Mouse (Mus musculus): ENCODE data around the gene Dgki. TPM values are rescaled to one million over a fixed set of nuclear protein-coding genes. Genes with fewer than 3 reads are reported as not detected.

The Dgki gene
- polyA plus RNA-seq, 1 experiment from 2014 or later = 9.2 TPM

DNA sequence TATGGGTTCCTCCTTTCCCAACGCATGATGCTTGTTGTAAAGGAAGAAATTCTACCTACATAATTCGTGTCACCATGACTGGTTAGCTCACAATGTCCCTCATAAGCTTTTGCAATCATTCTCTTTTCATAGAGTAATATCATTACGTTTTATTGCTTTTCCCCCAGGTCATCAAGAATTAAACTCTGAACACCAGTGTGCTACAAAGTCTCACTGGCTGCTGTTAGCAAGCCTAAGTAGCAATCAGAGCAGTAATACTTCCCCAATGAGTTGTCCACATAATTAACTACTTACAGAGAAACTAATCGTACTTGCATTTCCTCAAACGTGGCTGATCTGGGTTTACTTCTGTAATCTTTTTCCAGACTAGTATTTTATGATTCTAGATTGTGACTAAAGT lies 296.7 kb downstream of the Dgki start:
- no peak overlapping the region for H3K4me3 ChIP-seq (replicated peaks; ENCODE audit: low read depth, low read length)
- WGBS = 84% methylated on average over 5 of the region's 5 CpGs
- H3K9me3 ChIP-seq (ENCODE audit: control insufficient read depth, low read length) = no peaks in the 10 kb centered on the region
- ATAC-seq (ENCODE audit: low FRiP score, low TSS enrichment) = no peak
- H3K4me2 ChIP-seq (ENCODE audit: low read length) = no peak overlapping the region
- H3K27ac ChIP-seq (replicated peaks; ENCODE audit: low read depth, low read length) = no peak overlapping the region
- no peak overlapping the region for H3K9ac ChIP-seq (replicated peaks; ENCODE audit: low read length)
- H3K4me1 ChIP-seq (ENCODE audit: control insufficient read depth, insufficient read depth, low read length) = no peaks in the 10 kb centered on the region
- DNase-seq = no peak
- H3K36me3 ChIP-seq (ENCODE audit: control insufficient read depth, insufficient read depth, low read length) = 0 out of 2 replicates have a peak, but pooled peaks cover 4% of the 10 kb centered on the region
- no peaks in the 10 kb centered on the region for H3K27me3 ChIP-seq (ENCODE audit: control insufficient read depth, insufficient read depth, low read length)

DNA sequence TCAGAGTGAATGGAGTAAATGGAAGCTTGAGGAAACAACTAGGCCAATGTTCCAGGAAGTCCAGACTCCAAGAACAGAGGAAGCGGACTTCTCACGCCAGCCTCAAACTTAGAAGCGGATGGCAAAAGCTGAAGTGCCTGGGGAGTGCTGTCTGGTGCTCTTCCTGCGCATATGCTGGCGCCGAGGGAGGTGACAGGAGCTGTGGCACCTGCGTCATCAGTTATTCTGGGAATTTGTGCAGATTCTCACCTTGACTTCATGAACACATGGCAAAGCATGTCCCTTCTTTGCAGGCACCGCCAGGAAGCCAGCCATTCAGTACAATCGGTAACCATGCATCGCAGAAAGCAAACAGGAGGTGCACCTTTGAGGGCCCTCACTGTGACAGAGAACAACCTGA lies 301.0 kb downstream of the Dgki start:
- Histone ChIP-seq H3K4me3 (replicated peaks; ENCODE audit: low read depth, low read length) (no peak overlapping the region), H3K9me3 (ENCODE audit: control insufficient read depth, low read length) (no peaks in the 10 kb centered on the region), H3K36me3 (ENCODE audit: control insufficient read depth, insufficient read depth, low read length) (0 out of 2 replicates have a peak, but pooled peaks cover 6% of the 10 kb centered on the region), H3K4me1 (ENCODE audit: control insufficient read depth, insufficient read depth, low read length) (no peaks in the 10 kb centered on the region), H3K27me3 (ENCODE audit: control insufficient read depth, insufficient read depth, low read length) (no peaks in the 10 kb centered on the region), H3K27ac (replicated peaks; ENCODE audit: low read depth, low read length) (no peak overlapping the region), H3K4me2 (ENCODE audit: low read length) (no peak overlapping the region), H3K9ac (replicated peaks; ENCODE audit: low read length) (no peak overlapping the region)
- DNase-seq = no peak
- WGBS = 94% methylated on average over 10 of the region's 10 CpGs
- no peak for ATAC-seq (ENCODE audit: low FRiP score, low TSS enrichment)

GRCm38 (mm10) chr6:36994329-36994728 lies 305.7 kb downstream of the Dgki start:
- Histone ChIP-seq H3K4me2 (ENCODE audit: low read length) (no peak overlapping the region), H3K4me3 (replicated peaks; ENCODE audit: low read depth, low read length) (no peak overlapping the region), H3K27ac (replicated peaks; ENCODE audit: low read depth, low read length) (no peak overlapping the region), H3K36me3 (ENCODE audit: control insufficient read depth, insufficient read depth, low read length) (0 out of 2 replicates have a peak, but pooled peaks cover 8% of the 10 kb centered on the region), H3K27me3 (ENCODE audit: control insufficient read depth, insufficient read depth, low read length) (no peaks in the 10 kb centered on the region), H3K4me1 (ENCODE audit: control insufficient read depth, insufficient read depth, low read length) (no peaks in the 10 kb centered on the region), H3K9me3 (ENCODE audit: control insufficient read depth, low read length) (no peaks in the 10 kb centered on the region), H3K9ac (replicated peaks; ENCODE audit: low read length) (no peak overlapping the region)
- ATAC-seq (ENCODE audit: low FRiP score, low TSS enrichment) (no peak), DNase-seq (no peak)
- 95% methylated on average over 5 of the region's 5 CpGs for WGBS

GRCm38 (mm10) chr6:36990186-36990585 lies 309.8 kb downstream of the Dgki start:
- no peak overlapping the region for H3K4me3 ChIP-seq (replicated peaks; ENCODE audit: low read depth, low read length)
- WGBS = 83% methylated on average over 3 of the region's 3 CpGs
- H3K27ac ChIP-seq (replicated peaks; ENCODE audit: low read depth, low read length) = no peak overlapping the region
- H3K4me1 ChIP-seq (ENCODE audit: control insufficient read depth, insufficient read depth, low read length) = no peaks in the 10 kb centered on the region
- no peak for ATAC-seq (ENCODE audit: low FRiP score, low TSS enrichment)
- DNase-seq = no peak
- no peaks in the 10 kb centered on the region for H3K27me3 ChIP-seq (ENCODE audit: control insufficient read depth, insufficient read depth, low read length)
- H3K9me3 ChIP-seq (ENCODE audit: control insufficient read depth, low read length) = no peaks in the 10 kb centered on the region
- H3K4me2 ChIP-seq (ENCODE audit: low read length) = no peak overlapping the region
- no peak overlapping the region for H3K9ac ChIP-seq (replicated peaks; ENCODE audit: low read length)
- H3K36me3 ChIP-seq (ENCODE audit: control insufficient read depth, insufficient read depth, low read length) = 0 out of 2 replicates have a peak, but pooled peaks cover 3% of the 10 kb centered on the region

- Histone ChIP-seq H3K36me3 (ENCODE audit: control insufficient read depth, insufficient read depth, low read length) (0 out of 2 replicates have a peak, but pooled peaks cover under 1% of the 10 kb centered on the region), H3K4me2 (ENCODE audit: low read length) (no peak overlapping the region), H3K27me3 (ENCODE audit: control insufficient read depth, insufficient read depth, low read length) (no peaks in the 10 kb centered on the region), H3K9ac (replicated peaks; ENCODE audit: low read length) (no peak overlapping the region), H3K27ac (replicated peaks; ENCODE audit: low read depth, low read length) (no peak overlapping the region), H3K9me3 (ENCODE audit: control insufficient read depth, low read length) (no peaks in the 10 kb centered on the region), H3K4me1 (ENCODE audit: control insufficient read depth, insufficient read depth, low read length) (no peaks in the 10 kb centered on the region), H3K4me3 (replicated peaks; ENCODE audit: low read depth, low read length) (no peak overlapping the region)
- no peak for DNase-seq
- no peak for ATAC-seq (ENCODE audit: low FRiP score, low TSS enrichment)
- WGBS = 94% methylated on average over 3 of the region's 3 CpGs
These were observed 311.2 kb downstream of the Dgki start for GRCm38 (mm10) chr6:36988800-36989199.

GRCm38 (mm10) chr6:36981646-36982045 lies 318.3 kb downstream of the Dgki start:
- no peaks in the 10 kb centered on the region for H3K4me1 ChIP-seq (ENCODE audit: control insufficient read depth, insufficient read depth, low read length)
- ATAC-seq (ENCODE audit: low FRiP score, low TSS enrichment) (no peak), DNase-seq (peak; percentile 67)
- H3K9me3 ChIP-seq (ENCODE audit: control insufficient read depth, low read length) = no peaks in the 10 kb centered on the region
- H3K9ac ChIP-seq (replicated peaks; ENCODE audit: low read length) = no peak overlapping the region
- no peak overlapping the region for H3K27ac ChIP-seq (replicated peaks; ENCODE audit: low read depth, low read length)
- no peaks in the 10 kb centered on the region for H3K27me3 ChIP-seq (ENCODE audit: control insufficient read depth, insufficient read depth, low read length)
- no peak overlapping the region for H3K4me3 ChIP-seq (replicated peaks; ENCODE audit: low read depth, low read length)
- H3K36me3 ChIP-seq (ENCODE audit: control insufficient read depth, insufficient read depth, low read length) = no peaks in the 10 kb centered on the region
- 61% methylated on average over 2 of the region's 2 CpGs for WGBS
- H3K4me2 ChIP-seq (ENCODE audit: low read length) = no peak overlapping the region

- Histone ChIP-seq H3K27me3 (ENCODE audit: control insufficient read depth, insufficient read depth, low read length) (no peaks in the 10 kb centered on the region), H3K4me2 (ENCODE audit: low read length) (no peak overlapping the region), H3K9me3 (ENCODE audit: control insufficient read depth, low read length) (no peaks in the 10 kb centered on the region), H3K9ac (replicated peaks; ENCODE audit: low read length) (no peak overlapping the region), H3K4me1 (ENCODE audit: control insufficient read depth, insufficient read depth, low read length) (no peaks in the 10 kb centered on the region), H3K36me3 (ENCODE audit: control insufficient read depth, insufficient read depth, low read length) (no peaks in the 10 kb centered on the region), H3K27ac (replicated peaks; ENCODE audit: low read depth, low read length) (no peak overlapping the region), H3K4me3 (replicated peaks; ENCODE audit: low read depth, low read length) (no peak overlapping the region)
- ATAC-seq (ENCODE audit: low FRiP score, low TSS enrichment) = no peak
- 89% methylated on average over 5 of the region's 5 CpGs for WGBS
- DNase-seq = no peak
These were observed 319.5 kb downstream of the Dgki start for GRCm38 (mm10) chr6:36980475-36980874.

- Histone ChIP-seq H3K27ac (replicated peaks; ENCODE audit: low read depth, low read length) (no peak overlapping the region), H3K9ac (replicated peaks; ENCODE audit: low read length) (no peak overlapping the region), H3K4me2 (ENCODE audit: low read length) (no peak overlapping the region), H3K4me3 (replicated peaks; ENCODE audit: low read depth, low read length) (no peak overlapping the region), H3K27me3 (ENCODE audit: control insufficient read depth, insufficient read depth, low read length) (no peaks in the 10 kb centered on the region), H3K9me3 (ENCODE audit: control insufficient read depth, low read length) (no peaks in the 10 kb centered on the region), H3K36me3 (ENCODE audit: control insufficient read depth, insufficient read depth, low read length) (peaks cover 6% of the 10 kb centered on the region; the same call in 1 of the 2 replicates), H3K4me1 (ENCODE audit: control insufficient read depth, insufficient read depth, low read length) (no peaks in the 10 kb centered on the region)
- ATAC-seq (ENCODE audit: low FRiP score, low TSS enrichment) (no peak), DNase-seq (no peak)
- WGBS = 88% methylated on average over 1 of the region's 1 CpGs
These were observed 321.8 kb downstream of the Dgki start for GRCm38 (mm10) chr6:36978176-36978575.

- peak; percentile 36 for DNase-seq
- no peak for ATAC-seq (ENCODE audit: low FRiP score, low TSS enrichment)
- WGBS = 46% methylated on average over 9 of the region's 9 CpGs
- no peak overlapping the region for H3K4me3 ChIP-seq (replicated peaks; ENCODE audit: low read depth, low read length)
- H3K9me3 ChIP-seq (ENCODE audit: control insufficient read depth, low read length) = no peaks in the 10 kb centered on the region
- H3K4me2 ChIP-seq (ENCODE audit: low read length) = no peak overlapping the region
- H3K36me3 ChIP-seq (ENCODE audit: control insufficient read depth, insufficient read depth, low read length) = peaks cover 6% of the 10 kb centered on the region; the same call in 1 of the 2 replicates
- no peaks in the 10 kb centered on the region for H3K27me3 ChIP-seq (ENCODE audit: control insufficient read depth, insufficient read depth, low read length)
- no peak overlapping the region for H3K9ac ChIP-seq (replicated peaks; ENCODE audit: low read length)
- H3K27ac ChIP-seq (replicated peaks; ENCODE audit: low read depth, low read length) = 0 out of 2 replicates have a peak overlapping the region, but pooled peaks have one; percentile 10
- no peaks in the 10 kb centered on the region for H3K4me1 ChIP-seq (ENCODE audit: control insufficient read depth, insufficient read depth, low read length)
These were observed 326.9 kb downstream of the Dgki start for GRCm38 (mm10) chr6:36973096-36973495.
